Mouse (Mus musculus) liver, embryonic 15.5 days (tissue): ENCODE results near the gene Cyp2f2. TPM values are rescaled to one million over a fixed set of nuclear protein-coding genes. Genes with fewer than 3 reads are reported as not detected.
A peak's percentile ranks its signal among the peaks of the same experiment; 100 is the strongest.

Source experiments
- ATAC-seq: fragments of 200-750 bp; cut with Nextera tagmentation; 2 replicates; pipeline ENCODE4 v1.8.0; 2017; ENCODE audit warnings: moderate number of reproducible peaks, mild to moderate bottlenecking, moderate library complexity; ENCODE audit not compliant: insufficient read depth
- H3K27ac ChIP-seq: fragments of 300-500 bp; sonication (generic); replicated peaks from 2 replicates; pipeline ENCODE4 v1.5.1; 2015; ENCODE audit warnings: mild to moderate bottlenecking, inconsistent platforms
- H3K27me3 ChIP-seq: fragments of 300-500 bp; sonication (generic); 2 replicates; pipeline ENCODE4 v1.6.1; 2015; ENCODE audit warnings: mild to moderate bottlenecking, inconsistent platforms
- H3K36me3 ChIP-seq: fragments of 300-500 bp; sonication (generic); replicated peaks from 2 replicates; pipeline ENCODE4 v1.6.1; 2015; ENCODE audit warnings: moderate library complexity, mild to moderate bottlenecking, inconsistent platforms
- H3K4me1 ChIP-seq: fragments of 300-500 bp; sonication (generic); replicated peaks from 2 replicates; pipeline ENCODE4 v1.6.1; 2015; ENCODE audit warnings: inconsistent platforms
- H3K4me2 ChIP-seq: fragments of 300-500 bp; sonication (generic); 2 replicates; pipeline ENCODE4 v1.6.1; 2015; ENCODE audit warnings: moderate library complexity, mild to moderate bottlenecking, inconsistent platforms
- H3K4me3 ChIP-seq: fragments of 300-500 bp; sonication (generic); replicated peaks from 2 replicates; pipeline ENCODE4 v1.5.1; 2015; ENCODE audit warnings: mild to moderate bottlenecking, inconsistent platforms
- H3K9ac ChIP-seq: fragments of 300-500 bp; sonication (generic); 2 replicates; pipeline ENCODE4 v1.6.1; 2015; ENCODE audit warnings: moderate library complexity, mild to moderate bottlenecking, inconsistent platforms
- H3K9me3 ChIP-seq: fragments of 300-500 bp; sonication (generic); replicated peaks from 2 replicates; pipeline ENCODE4 v1.6.1; 2016; ENCODE audit warnings: inconsistent platforms
- WGBS: fragments of 180-500 bp; shearing (Covaris S2); methylation state at CpG from one replicate; pipeline ENCODE4 v1.1.7; 2015; ENCODE audit warnings: mixed read lengths; ENCODE audit not compliant: insufficient replicate concordance; 5-methylcytosine and 5-hydroxymethylcytosine counted together
- polyA plus RNA-seq: library from polyadenylated mRNA; unstranded; fragments of >200 nt; fragmentation: Nextera tagmentation; extraction: Ambion mirVana; gene quantifications from 2 replicates; pipeline ENCODE4 v1.2.1, GENCODE M21; 2015

Gene Cyp2f2
- polyA plus RNA-seq, 1 experiment from 2014 or later, result 1.3 TPM

GRCm38 (mm10) chr7:27166229-27166613 lies 46.5 kb downstream of the Cyp2f2 start:
- H3K27me3 ChIP-seq, result no peaks in the 10 kb centered on the region
- ATAC-seq, result peak; percentile 71
- H3K9ac ChIP-seq, result peak overlapping the region; percentile 91
- peaks cover 26% of the 10 kb centered on the region for H3K36me3 ChIP-seq
- peak overlapping the region; percentile 95 for H3K4me2 ChIP-seq
- H3K27ac ChIP-seq, result peak overlapping the region; percentile 94
- H3K4me3 ChIP-seq, result peak overlapping the region; percentile 84
- H3K4me1 ChIP-seq, result peaks cover 63% of the 10 kb centered on the region
- no peaks in the 10 kb centered on the region for H3K9me3 ChIP-seq
- WGBS, result 1% methylated on average over 39 of the region's 43 CpGs

GRCm38 (mm10) chr7:27166614-27167474 lies 47.1 kb downstream of the Cyp2f2 start, which contains the start of gene Egln2:
Egln2 (minus strand) TSS chr7:27166802.
- Histone ChIP-seq H3K27ac (peak within 1 kb of the TSS; percentile 94), H3K36me3 (peaks cover 26% of the 10 kb centered on the region), H3K4me2 (peak within 1 kb of the TSS; percentile 95), H3K27me3 (no peaks in the 10 kb centered on the region), H3K9ac (peak within 1 kb of the TSS; percentile 91), H3K9me3 (no peaks in the 10 kb centered on the region), H3K4me1 (peaks cover 57% of the 10 kb centered on the region), H3K4me3 (peak within 1 kb of the TSS; percentile 84)
- under 1% methylated on average over 61 of the region's 61 CpGs for WGBS
- peak; percentile 83 for ATAC-seq

- no peaks in the 10 kb centered on the region for H3K27me3 ChIP-seq
- peaks cover 51% of the 10 kb centered on the region for H3K4me1 ChIP-seq
- ATAC-seq, result no peak
- H3K36me3 ChIP-seq, result peaks cover 29% of the 10 kb centered on the region
- peak overlapping the region; percentile 94 for H3K27ac ChIP-seq
- H3K4me2 ChIP-seq, result peak overlapping the region; percentile 95
- H3K9me3 ChIP-seq, result no peaks in the 10 kb centered on the region
- H3K4me3 ChIP-seq, result peak overlapping the region; percentile 84
- H3K9ac ChIP-seq, result peak overlapping the region; percentile 91
- 63% methylated on average over 11 of the region's 11 CpGs for WGBS
Observed at GRCm38 (mm10) chr7:27167475-27168094, 47.9 kb downstream of the Cyp2f2 start.

GRCm38 (mm10) chr7:27168371-27168770 lies 48.7 kb downstream of the Cyp2f2 start:
- peaks cover 27% of the 10 kb centered on the region for H3K36me3 ChIP-seq
- H3K27ac ChIP-seq, result peak overlapping the region; percentile 94
- H3K9me3 ChIP-seq, result no peaks in the 10 kb centered on the region
- H3K4me3 ChIP-seq, result no peak overlapping the region
- H3K9ac ChIP-seq, result no peak overlapping the region
- ATAC-seq, result no peak
- 74% methylated on average over 5 of the region's 5 CpGs for WGBS
- H3K4me1 ChIP-seq, result peaks cover 44% of the 10 kb centered on the region
- H3K27me3 ChIP-seq, result no peaks in the 10 kb centered on the region
- H3K4me2 ChIP-seq, result no peak overlapping the region

GRCm38 (mm10) chr7:27170981-27171380 lies 51.3 kb downstream of the Cyp2f2 start:
- H3K4me1 ChIP-seq, result peaks cover 17% of the 10 kb centered on the region
- H3K4me2 ChIP-seq, result no peak overlapping the region
- H3K9ac ChIP-seq, result no peak overlapping the region
- peaks cover 16% of the 10 kb centered on the region; the same call in 1 of the 2 replicates for H3K36me3 ChIP-seq
- WGBS, result 70% methylated on average over 3 of the region's 3 CpGs
- no peak overlapping the region for H3K4me3 ChIP-seq
- no peaks in the 10 kb centered on the region for H3K27me3 ChIP-seq
- ATAC-seq, result no peak
- no peaks in the 10 kb centered on the region for H3K9me3 ChIP-seq
- H3K27ac ChIP-seq, result no peak overlapping the region

GRCm38 (mm10) chr7:27174496-27174895 lies 54.8 kb downstream of the Cyp2f2 start:
- H3K27ac ChIP-seq, result no peak overlapping the region
- H3K27me3 ChIP-seq, result no peaks in the 10 kb centered on the region
- H3K36me3 ChIP-seq, result peaks cover 16% of the 10 kb centered on the region; the same call in 1 of the 2 replicates
- H3K4me1 ChIP-seq, result peaks cover 18% of the 10 kb centered on the region
- H3K9me3 ChIP-seq, result no peaks in the 10 kb centered on the region
- 80% methylated on average over 15 of the region's 15 CpGs for WGBS
- H3K4me3 ChIP-seq, result no peak overlapping the region
- no peak overlapping the region for H3K4me2 ChIP-seq
- no peak for ATAC-seq
- H3K9ac ChIP-seq, result no peak overlapping the region

GRCm38 (mm10) chr7:27174896-27175295 lies 55.2 kb downstream of the Cyp2f2 start:
- no peak overlapping the region for H3K4me2 ChIP-seq
- H3K9ac ChIP-seq, result no peak overlapping the region
- WGBS, result 85% methylated on average over 7 of the region's 7 CpGs
- peaks cover 16% of the 10 kb centered on the region; the same call in 1 of the 2 replicates for H3K36me3 ChIP-seq
- H3K27me3 ChIP-seq, result no peaks in the 10 kb centered on the region
- peaks cover 22% of the 10 kb centered on the region for H3K4me1 ChIP-seq
- no peaks in the 10 kb centered on the region for H3K9me3 ChIP-seq
- ATAC-seq, result no peak
- H3K27ac ChIP-seq, result no peak overlapping the region
- no peak overlapping the region for H3K4me3 ChIP-seq

GRCm38 (mm10) chr7:27177942-27178323 lies 58.2 kb downstream of the Cyp2f2 start:
- Histone ChIP-seq H3K4me2 (peak overlapping the region; percentile 80), H3K36me3 (peaks cover 10% of the 10 kb centered on the region; the same call in 1 of the 2 replicates), H3K4me1 (peaks cover 33% of the 10 kb centered on the region), H3K9me3 (no peaks in the 10 kb centered on the region), H3K27me3 (no peaks in the 10 kb centered on the region), H3K4me3 (peak overlapping the region; percentile 89), H3K27ac (peak overlapping the region; percentile 91), H3K9ac (peak overlapping the region; percentile 69)
- peak; percentile 4 for ATAC-seq
- 19% methylated on average over 4 of the region's 4 CpGs for WGBS

- Histone ChIP-seq H3K27ac (peak within 1 kb of the TSS; percentile 91), H3K4me3 (peak within 1 kb of the TSS; percentile 89), H3K4me2 (peak within 1 kb of the TSS; percentile 80), H3K36me3 (0 out of 2 replicates have a peak, but pooled peaks cover 8% of the 10 kb centered on the region), H3K9me3 (no peaks in the 10 kb centered on the region), H3K4me1 (peaks cover 33% of the 10 kb centered on the region), H3K9ac (peak within 1 kb of the TSS; percentile 69), H3K27me3 (no peaks in the 10 kb centered on the region)
- under 1% methylated on average over 53 of the region's 53 CpGs for WGBS
- peak; percentile 94 for ATAC-seq
Observed at GRCm38 (mm10) chr7:27178324-27179216, 58.9 kb downstream of the Cyp2f2 start, which contains the start of gene Rab4b. Rab4b (minus strand) TSS chr7:27178896.

GRCm38 (mm10) chr7:27179217-27179918 lies 59.7 kb downstream of the Cyp2f2 start:
- WGBS, result 44% methylated on average over 16 of the region's 16 CpGs
- Histone ChIP-seq H3K9ac (0 out of 2 replicates have a peak overlapping the region, but pooled peaks have one; percentile 39), H3K27me3 (no peaks in the 10 kb centered on the region), H3K4me2 (peak overlapping the region; percentile 80), H3K4me3 (peak overlapping the region; percentile 89), H3K4me1 (peaks cover 33% of the 10 kb centered on the region), H3K36me3 (peaks cover 7% of the 10 kb centered on the region; the same call in 1 of the 2 replicates), H3K9me3 (no peaks in the 10 kb centered on the region), H3K27ac (peak overlapping the region; percentile 58)
- ATAC-seq, result no peak
